Mouse (Mus musculus) stomach, embryonic 15.5 days (tissue): Measurements from ENCODE around the gene Sh3rf1. TPM values are rescaled to one million over a fixed set of nuclear protein-coding genes. Genes with fewer than 3 reads are reported as not detected.
"Not testable (repeated sequence)": the region's sequence is repeated elsewhere in the genome, so short reads cannot be mapped to it uniquely, and the experiment has no call there.

Experiments used
- ATAC-seq: fragments of 200-750 bp; cut with Nextera tagmentation; 2 replicates; pipeline ENCODE4 v1.8.0; 2017; ENCODE audit warnings: low read depth, moderate number of reproducible peaks, moderate TSS enrichment; ENCODE audit not compliant: insufficient read depth, low FRiP score
- H3K27ac ChIP-seq: fragments of 300-500 bp; sonication (generic); 2 replicates; pipeline ENCODE4 v1.5.1; 2015; ENCODE audit warnings: mild to moderate bottlenecking, inconsistent platforms
- H3K27me3 ChIP-seq: fragments of 300-500 bp; sonication (generic); replicated peaks from 2 replicates; pipeline ENCODE4 v1.6.1; 2015; ENCODE audit warnings: inconsistent platforms
- H3K36me3 ChIP-seq: fragments of 300-500 bp; sonication (generic); 2 replicates; pipeline ENCODE4 v1.6.1; 2015; ENCODE audit warnings: inconsistent platforms
- H3K4me1 ChIP-seq: fragments of 300-500 bp; sonication (generic); 2 replicates; pipeline ENCODE4 v1.6.1; 2015; ENCODE audit warnings: inconsistent platforms
- H3K4me2 ChIP-seq: fragments of 300-500 bp; sonication (generic); 2 replicates; pipeline ENCODE4 v1.6.1; 2015; ENCODE audit warnings: mild to moderate bottlenecking, inconsistent platforms
- H3K4me3 ChIP-seq: fragments of 300-500 bp; sonication (generic); replicated peaks from 2 replicates; pipeline ENCODE4 v1.5.1; 2015; ENCODE audit warnings: inconsistent platforms
- H3K9ac ChIP-seq: fragments of 300-500 bp; sonication (generic); 2 replicates; pipeline ENCODE4 v1.6.1; 2015; ENCODE audit warnings: inconsistent platforms
- H3K9me3 ChIP-seq: fragments of 300-500 bp; sonication (generic); 2 replicates; pipeline ENCODE4 v1.6.1; 2016; ENCODE audit warnings: inconsistent platforms
- WGBS: fragments of 180-500 bp; shearing (Covaris S2); methylation state at CpG from one replicate; pipeline ENCODE4 v1.1.7; 2015; 5-methylcytosine and 5-hydroxymethylcytosine counted together
- polyA plus RNA-seq: library from polyadenylated mRNA; unstranded; fragments of >200 nt; fragmentation: Nextera tagmentation; extraction: Ambion mirVana; gene quantifications from 2 replicates; pipeline ENCODE4 v1.2.1, GENCODE M21; 2015

Sh3rf1 gene
- polyA plus RNA-seq, 1 experiment from 2014 or later, result 11.0 TPM

- Histone ChIP-seq H3K36me3 (no peaks in the 10 kb centered on the region), H3K4me1 (peaks cover 5% of the 10 kb centered on the region; the same call in 1 of the 2 replicates), H3K9me3 (no peaks in the 10 kb centered on the region), H3K4me2 (no peak overlapping the region), H3K27me3 (no peaks in the 10 kb centered on the region), H3K27ac (no peak overlapping the region), H3K4me3 (no peak overlapping the region), H3K9ac (no peak overlapping the region)
- WGBS, result 44% methylated on average over 7 of the region's 7 CpGs
- ATAC-seq, result peak; percentile 80
These were observed 174.1 kb downstream of the Sh3rf1 start for GRCm38 (mm10) chr8:61397755-61398154.

GRCm38 (mm10) chr8:61402861-61403260, 179.2 kb downstream of the Sh3rf1 start:
- Histone ChIP-seq H3K4me1 (peaks cover 7% of the 10 kb centered on the region; the same call in 1 of the 2 replicates), H3K4me2 (no peak overlapping the region), H3K4me3 (no peak overlapping the region), H3K27ac (no peak overlapping the region), H3K27me3 (no peaks in the 10 kb centered on the region), H3K9ac (no peak overlapping the region), H3K9me3 (no peaks in the 10 kb centered on the region), H3K36me3 (no peaks in the 10 kb centered on the region)
- ATAC-seq, result no peak
- WGBS, result 75% methylated on average over 7 of the region's 7 CpGs

- Histone ChIP-seq H3K9me3 (no peaks in the 10 kb centered on the region), H3K27ac (no peak overlapping the region), H3K4me3 (no peak overlapping the region), H3K27me3 (no peaks in the 10 kb centered on the region), H3K4me1 (peaks cover 7% of the 10 kb centered on the region; the same call in 1 of the 2 replicates), H3K4me2 (no peak overlapping the region), H3K9ac (no peak overlapping the region), H3K36me3 (no peaks in the 10 kb centered on the region)
- 25% methylated on average over 6 of the region's 6 CpGs for whole genome bisulfite sequencing
- ATAC-seq, result peak; percentile 64; the same call in 1 of the 2 replicates
These were observed 179.8 kb downstream of the Sh3rf1 start for GRCm38 (mm10) chr8:61403266-61404177.

- ATAC-seq, result no peak
- no peaks in the 10 kb centered on the region for H3K36me3 ChIP-seq
- no peak overlapping the region for H3K4me2 ChIP-seq
- H3K4me1 ChIP-seq, result peaks cover 7% of the 10 kb centered on the region; the same call in 1 of the 2 replicates
- no peak overlapping the region for H3K27ac ChIP-seq
- H3K9me3 ChIP-seq, result no peaks in the 10 kb centered on the region
- H3K27me3 ChIP-seq, result no peaks in the 10 kb centered on the region
- 46% methylated on average over 3 of the region's 3 CpGs for WGBS
- no peak overlapping the region for H3K9ac ChIP-seq
- H3K4me3 ChIP-seq, result no peak overlapping the region
These were observed 180.5 kb downstream of the Sh3rf1 start for GRCm38 (mm10) chr8:61404178-61404560.

GRCm38 (mm10) chr8:61409081-61409480, 185.4 kb downstream of the Sh3rf1 start:
- Histone ChIP-seq H3K4me1 (peaks cover 6% of the 10 kb centered on the region; the same call in 1 of the 2 replicates), H3K4me2 (no peak overlapping the region), H3K27me3 (no peaks in the 10 kb centered on the region), H3K4me3 (no peak overlapping the region), H3K9ac (no peak overlapping the region), H3K27ac (no peak overlapping the region), H3K36me3 (no peaks in the 10 kb centered on the region), H3K9me3 (no peaks in the 10 kb centered on the region)
- ATAC-seq, result no peak
- WGBS, result 77% methylated on average over 4 of the region's 4 CpGs

GRCm38 (mm10) chr8:61409712-61410111, 186.0 kb downstream of the Sh3rf1 start:
- not testable (repeated sequence) for H3K27ac ChIP-seq, H3K27me3 ChIP-seq, H3K4me3 ChIP-seq, ATAC-seq, H3K4me2 ChIP-seq, H3K4me1 ChIP-seq, H3K36me3 ChIP-seq, H3K9me3 ChIP-seq, H3K9ac ChIP-seq
- 70% methylated on average over 5 of the region's 5 CpGs for WGBS

- Histone ChIP-seq H3K4me2 (no peak overlapping the region), H3K27ac (no peak overlapping the region), H3K4me3 (no peak overlapping the region), H3K36me3 (no peaks in the 10 kb centered on the region), H3K9ac (no peak overlapping the region), H3K4me1 (no peaks in the 10 kb centered on the region), H3K9me3 (no peaks in the 10 kb centered on the region), H3K27me3 (no peaks in the 10 kb centered on the region)
- 81% methylated on average over 3 of the region's 3 CpGs for WGBS
- no peak for ATAC-seq
These were observed 195.8 kb downstream of the Sh3rf1 start for GRCm38 (mm10) chr8:61419521-61419920.

- Histone ChIP-seq H3K27ac (no peak overlapping the region), H3K4me3 (no peak overlapping the region), H3K36me3 (no peaks in the 10 kb centered on the region), H3K4me2 (no peak overlapping the region), H3K9ac (no peak overlapping the region), H3K4me1 (no peaks in the 10 kb centered on the region), H3K9me3 (no peaks in the 10 kb centered on the region), H3K27me3 (no peaks in the 10 kb centered on the region)
- WGBS, result 29% methylated on average over 6 of the region's 6 CpGs
- no peak for ATAC-seq
These were observed 196.5 kb downstream of the Sh3rf1 start for GRCm38 (mm10) chr8:61420166-61420565.

GRCm38 (mm10) chr8:61421606-61422005, 197.9 kb downstream of the Sh3rf1 start:
- no peak overlapping the region for H3K4me2 ChIP-seq
- ATAC-seq, result no peak
- H3K9ac ChIP-seq, result no peak overlapping the region
- no peaks in the 10 kb centered on the region for H3K4me1 ChIP-seq
- no peaks in the 10 kb centered on the region for H3K36me3 ChIP-seq
- 80% methylated on average over 11 of the region's 11 CpGs for WGBS
- no peak overlapping the region for H3K4me3 ChIP-seq
- no peaks in the 10 kb centered on the region for H3K27me3 ChIP-seq
- no peaks in the 10 kb centered on the region for H3K9me3 ChIP-seq
- H3K27ac ChIP-seq, result no peak overlapping the region

- Histone ChIP-seq H3K4me1 (0 out of 2 replicates have a peak, but pooled peaks cover 3% of the 10 kb centered on the region), H3K9ac (no peak overlapping the region)
- ATAC-seq, result no peak
These were observed 201.5 kb downstream of the Sh3rf1 start for GRCm38 (mm10) chr8:61425125-61425524.

GRCm38 (mm10) chr8:61426072-61426471, 202.4 kb downstream of the Sh3rf1 start:
- H3K4me1 ChIP-seq, result 0 out of 2 replicates have a peak, but pooled peaks cover 3% of the 10 kb centered on the region
- no peak overlapping the region for H3K4me2 ChIP-seq
- 75% methylated on average over 5 of the region's 5 CpGs for WGBS
- no peak overlapping the region for H3K27ac ChIP-seq
- no peaks in the 10 kb centered on the region for H3K9me3 ChIP-seq
- H3K9ac ChIP-seq, result no peak overlapping the region
- H3K36me3 ChIP-seq, result no peaks in the 10 kb centered on the region
- no peak for ATAC-seq
- H3K4me3 ChIP-seq, result no peak overlapping the region
- no peaks in the 10 kb centered on the region for H3K27me3 ChIP-seq

More at GRCm38 (mm10) chr8:61425125-61425524, 201.5 kb downstream of the Sh3rf1 start:
- Histone ChIP-seq H3K27ac (no peak overlapping the region), H3K9me3 (no peaks in the 10 kb centered on the region), H3K36me3 (no peaks in the 10 kb centered on the region), H3K4me2 (no peak overlapping the region), H3K4me3 (no peak overlapping the region), H3K27me3 (no peaks in the 10 kb centered on the region)

GRCm38 (mm10) chr8:61426671-61427070, 203.0 kb downstream of the Sh3rf1 start:
- Histone ChIP-seq H3K9ac (no peak overlapping the region), H3K9me3 (no peaks in the 10 kb centered on the region), H3K4me3 (no peak overlapping the region), H3K4me2 (no peak overlapping the region), H3K27ac (no peak overlapping the region), H3K36me3 (no peaks in the 10 kb centered on the region), H3K27me3 (no peaks in the 10 kb centered on the region), H3K4me1 (0 out of 2 replicates have a peak, but pooled peaks cover 3% of the 10 kb centered on the region)
- no peak for ATAC-seq
- WGBS, result 71% methylated on average over 5 of the region's 5 CpGs
